Mouse (Mus musculus): ENCODE measurements around the gene Cntnap1.

Gene Cntnap1

GRCm38 (mm10) chr11:101199555-101199954 is 29.2 kb downstream of the Cntnap1 start:
- in situ Hi-C loops (cut with MboI, MseI), result loop anchor here in 1 of 2 experiments (10.0 kb wide), 1 partner anchor 825 kb away; the partner anchor contains the start of gene Mpp3

DNA sequence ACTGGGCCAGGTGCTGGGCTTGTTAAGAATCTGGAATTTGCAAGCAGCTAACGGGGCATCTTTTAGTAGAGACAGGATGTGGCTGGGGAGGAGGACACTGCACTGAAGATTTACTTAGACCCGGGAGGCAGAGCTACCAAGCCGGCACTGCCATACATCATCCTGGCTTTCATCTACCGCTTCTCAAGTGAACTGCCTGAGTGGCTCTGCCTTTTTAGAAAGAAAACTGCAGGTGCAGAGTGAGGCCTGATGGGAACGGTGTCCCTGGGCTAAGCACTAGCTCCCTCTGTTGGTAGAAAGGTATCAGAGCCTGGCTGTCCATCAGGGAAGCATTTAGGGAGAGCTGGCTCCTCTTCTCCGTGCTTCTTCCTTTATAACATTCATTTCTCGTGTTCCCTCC is 30.7 kb downstream of the Cntnap1 start:
- in situ Hi-C loops (cut with MboI, MseI), result no loop called here

DNA sequence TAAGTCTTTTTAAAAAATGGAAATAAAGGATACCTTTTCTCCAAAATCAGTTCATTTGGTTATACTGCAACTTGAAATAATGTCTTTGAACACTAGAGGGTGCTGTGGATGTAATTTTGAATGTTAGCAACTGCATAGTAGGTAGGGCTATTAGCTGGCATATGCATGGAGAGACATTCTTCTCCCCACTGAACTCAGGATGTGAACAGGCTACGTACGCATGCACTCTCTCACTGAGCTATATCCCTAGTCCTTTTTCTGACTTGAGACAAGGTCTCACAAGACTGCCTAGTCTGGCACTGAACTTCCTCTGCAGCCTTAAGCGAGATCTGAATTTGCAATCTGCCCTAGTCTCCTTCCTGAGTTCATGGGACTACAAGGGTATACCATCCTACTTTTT is 41.6 kb downstream of the Cntnap1 start:
- in situ Hi-C loops (cut with MboI, MseI), result loop anchor here in 1 of 2 experiments (5.0 kb wide), 1 partner anchor 35 kb away; the partner anchor contains the start of gene Ramp2

GRCm38 (mm10) chr11:101216936-101217335 is 46.6 kb downstream of the Cntnap1 start:
- in situ Hi-C loops (cut with MboI, MseI), result no loop called here

GRCm38 (mm10) chr11:101218436-101219055 is 48.2 kb downstream of the Cntnap1 start:
- in situ Hi-C loops (cut with MboI, MseI), result no loop called here

- in situ Hi-C loops (cut with MboI, MseI), result no loop called here
These were observed 50.5 kb downstream of the Cntnap1 start for GRCm38 (mm10) chr11:101220853-101221252.

DNA sequence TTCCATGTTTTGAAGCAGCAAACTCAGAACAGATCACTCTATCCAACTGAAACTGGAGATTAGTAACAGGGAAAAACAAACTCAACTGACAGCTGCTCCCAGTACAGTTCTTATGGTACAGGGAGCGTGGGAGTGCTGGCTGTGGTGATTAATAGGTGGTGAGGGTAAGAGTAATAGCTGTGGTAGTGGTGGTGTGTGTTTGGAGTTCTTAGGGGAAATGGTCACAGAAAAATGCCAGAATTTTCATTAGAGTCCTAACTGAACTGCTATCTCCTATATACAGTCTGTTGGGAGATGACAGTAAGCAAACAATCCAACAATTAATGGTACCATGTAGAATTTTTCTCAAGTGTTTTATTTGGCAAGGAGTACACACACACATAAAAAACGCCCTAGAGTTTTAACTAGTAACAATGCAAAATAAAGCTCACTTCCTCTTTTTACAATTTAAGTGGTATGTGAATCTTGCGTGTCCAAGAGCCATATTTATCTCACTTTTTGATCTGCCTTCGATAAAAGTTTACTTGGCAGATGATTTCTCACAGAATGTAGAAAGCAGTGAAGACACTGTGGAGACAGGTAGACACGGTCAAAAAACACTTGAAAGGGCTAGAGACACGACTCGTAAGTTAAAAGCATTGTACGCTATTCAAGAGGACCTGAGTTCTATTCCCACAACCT is 51.1 kb downstream of the Cntnap1 start:
- in situ Hi-C loops (cut with MboI, MseI), result no loop called here

GRCm38 (mm10) chr11:101224337-101224736 is 54.0 kb downstream of the Cntnap1 start:
- in situ Hi-C loops (cut with MboI, MseI), result no loop called here

DNA sequence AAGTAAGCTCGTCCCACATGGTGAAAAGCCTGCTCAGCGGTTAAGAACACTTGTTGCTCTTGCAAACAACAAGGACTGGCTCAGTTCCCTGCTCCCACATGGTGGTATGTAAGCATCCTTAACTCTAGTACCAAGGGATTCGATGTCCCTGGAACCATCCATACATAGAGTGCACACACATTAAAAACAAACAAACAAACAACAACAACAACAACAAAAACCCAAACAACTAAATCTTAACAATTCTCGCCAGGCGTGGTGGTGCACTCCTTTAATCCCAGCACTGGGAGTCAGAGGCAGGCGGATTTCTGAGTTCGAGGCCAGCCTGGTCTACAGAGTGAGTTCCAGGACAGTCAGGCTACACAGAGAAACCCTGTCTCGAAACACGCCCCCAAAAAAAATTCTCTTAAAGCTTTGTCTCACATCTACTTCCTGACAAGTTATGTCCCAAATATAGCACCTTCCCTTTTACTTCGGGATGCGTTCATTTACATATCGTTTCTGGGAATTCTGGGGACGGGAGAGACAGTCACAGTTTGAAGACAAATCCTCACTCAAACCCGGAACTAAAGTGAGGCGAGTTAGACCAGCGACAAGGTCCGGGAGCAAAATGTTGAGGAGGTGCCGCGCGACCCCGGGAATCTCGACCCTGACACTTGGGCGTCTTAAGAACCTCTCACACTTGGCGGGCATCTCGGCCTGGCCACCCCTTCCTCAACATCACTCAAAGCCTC is 55.2 kb downstream of the Cntnap1 start:
- in situ Hi-C loops (cut with MboI, MseI), result no loop called here

DNA sequence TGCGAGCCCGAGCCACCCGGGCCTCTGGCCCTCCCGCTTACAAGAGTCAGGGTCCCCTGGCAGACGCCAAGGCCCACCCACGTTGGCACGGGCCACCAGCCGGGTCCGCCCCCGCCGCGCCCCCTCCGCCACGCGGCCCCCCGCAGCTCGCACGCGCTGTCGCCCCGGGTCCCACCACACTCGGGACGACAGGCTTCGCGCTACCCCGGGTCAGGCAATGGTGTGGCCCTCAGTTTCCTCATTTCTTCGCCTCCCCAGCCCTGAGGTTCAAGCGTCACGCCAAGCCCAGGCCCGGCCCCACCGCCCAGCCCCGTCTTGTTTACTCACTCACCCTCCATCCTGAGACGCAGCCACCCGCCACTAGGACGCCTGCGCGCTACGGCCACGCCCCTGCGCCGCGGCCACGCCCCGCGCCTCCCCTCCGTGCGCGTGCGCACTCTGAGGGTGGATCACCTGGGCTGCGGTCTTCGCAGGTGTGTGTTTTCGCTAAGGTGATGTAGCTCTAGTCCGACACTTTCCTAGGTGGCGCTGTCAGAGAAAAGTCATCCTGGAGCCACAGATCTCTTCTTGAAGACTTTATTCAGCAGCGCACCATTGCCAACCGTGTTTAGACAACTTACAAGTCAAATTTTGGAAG is 55.9 kb downstream of the Cntnap1 start, which contains the start of gene Ezh1:
Gene Ezh1, minus strand, starts transcription at position 399 of the 637 bp plus-strand sequence.
- in situ Hi-C loops (cut with MboI, MseI), result no loop called here

GRCm38 (mm10) chr11:101229361-101229900 is 59.1 kb downstream of the Cntnap1 start:
- in situ Hi-C loops (cut with MboI, MseI), result no loop called here

DNA sequence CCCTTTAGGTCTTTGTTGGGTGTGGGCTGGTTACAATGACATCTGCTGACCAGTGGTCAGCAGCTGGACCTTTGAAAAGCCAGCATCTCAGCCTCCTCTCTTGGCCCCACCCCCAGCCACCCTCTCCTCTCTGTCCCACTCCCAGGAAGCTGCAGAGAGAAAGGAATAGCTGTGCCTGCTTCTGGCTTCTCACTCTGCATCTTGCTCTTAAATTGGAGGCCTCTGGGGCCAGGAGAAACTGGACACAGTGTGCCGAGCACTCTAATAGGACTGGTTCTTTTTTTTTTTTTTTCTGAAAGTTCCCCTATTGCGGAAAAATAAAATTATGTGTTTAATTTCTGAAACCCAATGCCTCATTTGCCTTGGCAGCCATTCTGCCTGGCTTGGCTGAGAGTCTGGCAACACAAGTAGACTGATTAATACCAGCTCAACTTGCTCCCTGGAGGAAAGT is 59.8 kb downstream of the Cntnap1 start:
- in situ Hi-C loops (cut with MboI, MseI), result no loop called here

DNA sequence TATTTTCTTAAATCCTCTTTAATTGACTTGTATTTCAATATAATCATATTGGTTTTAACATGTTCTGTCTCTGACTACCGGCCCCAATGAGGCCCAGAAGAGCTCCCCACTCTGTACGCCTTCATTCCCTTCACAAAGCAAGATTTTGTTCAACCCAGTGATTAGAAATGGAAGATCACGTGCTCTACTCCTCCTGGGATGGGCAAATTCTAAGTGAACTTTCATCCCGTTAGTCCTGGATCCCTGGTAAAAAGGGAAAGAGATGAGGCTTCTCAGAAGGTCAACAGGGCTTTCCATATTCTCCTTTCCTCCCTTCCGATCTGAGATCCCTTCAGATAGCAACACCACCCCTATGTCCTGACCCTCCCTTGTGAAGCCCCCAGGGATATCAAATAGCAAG is 60.2 kb downstream of the Cntnap1 start:
- in situ Hi-C loops (cut with MboI, MseI), result no loop called here

DNA sequence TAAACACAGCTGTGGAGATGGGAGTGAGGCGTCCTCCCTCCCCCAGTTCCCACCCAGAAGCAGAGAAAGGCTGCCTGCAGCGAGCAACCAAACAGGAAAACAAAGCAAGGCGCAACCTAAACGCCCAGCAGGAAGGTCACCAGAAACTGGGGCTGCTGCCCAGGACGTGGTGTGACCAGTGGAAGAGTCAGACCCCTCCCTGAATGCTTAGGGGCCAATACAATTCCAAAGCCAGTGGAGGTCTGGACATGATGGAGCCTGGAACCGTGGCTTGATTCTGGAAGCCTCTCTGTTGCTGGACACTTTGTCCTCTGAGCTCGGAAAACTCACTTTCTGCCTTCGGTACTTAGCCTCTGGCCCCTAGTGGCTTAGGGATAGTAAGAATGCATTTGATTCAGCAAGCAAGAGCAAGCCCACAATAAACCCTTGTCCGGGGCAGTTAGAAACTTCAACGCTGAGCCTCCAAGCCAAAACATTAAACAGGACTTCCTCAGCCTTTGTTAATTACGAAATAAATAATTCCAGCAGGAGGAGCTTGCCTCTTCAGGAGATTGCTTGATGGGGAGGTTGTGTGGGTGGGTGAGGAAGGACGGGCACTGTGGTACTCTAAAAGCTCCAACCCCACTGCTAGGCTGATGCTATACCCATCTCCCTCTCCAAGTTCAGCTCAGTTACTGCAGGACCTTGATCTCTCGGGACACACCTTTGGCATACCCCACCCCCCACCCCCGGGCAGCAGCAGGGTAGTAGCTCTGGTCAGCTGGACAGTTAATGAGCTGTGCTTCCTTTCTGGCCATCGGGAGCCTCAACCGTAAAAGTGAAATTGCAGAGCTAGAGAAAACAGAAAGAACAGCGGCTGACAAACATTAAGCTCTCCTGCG is 60.9 kb downstream of the Cntnap1 start:
- in situ Hi-C loops (cut with MboI, MseI), result no loop called here

DNA sequence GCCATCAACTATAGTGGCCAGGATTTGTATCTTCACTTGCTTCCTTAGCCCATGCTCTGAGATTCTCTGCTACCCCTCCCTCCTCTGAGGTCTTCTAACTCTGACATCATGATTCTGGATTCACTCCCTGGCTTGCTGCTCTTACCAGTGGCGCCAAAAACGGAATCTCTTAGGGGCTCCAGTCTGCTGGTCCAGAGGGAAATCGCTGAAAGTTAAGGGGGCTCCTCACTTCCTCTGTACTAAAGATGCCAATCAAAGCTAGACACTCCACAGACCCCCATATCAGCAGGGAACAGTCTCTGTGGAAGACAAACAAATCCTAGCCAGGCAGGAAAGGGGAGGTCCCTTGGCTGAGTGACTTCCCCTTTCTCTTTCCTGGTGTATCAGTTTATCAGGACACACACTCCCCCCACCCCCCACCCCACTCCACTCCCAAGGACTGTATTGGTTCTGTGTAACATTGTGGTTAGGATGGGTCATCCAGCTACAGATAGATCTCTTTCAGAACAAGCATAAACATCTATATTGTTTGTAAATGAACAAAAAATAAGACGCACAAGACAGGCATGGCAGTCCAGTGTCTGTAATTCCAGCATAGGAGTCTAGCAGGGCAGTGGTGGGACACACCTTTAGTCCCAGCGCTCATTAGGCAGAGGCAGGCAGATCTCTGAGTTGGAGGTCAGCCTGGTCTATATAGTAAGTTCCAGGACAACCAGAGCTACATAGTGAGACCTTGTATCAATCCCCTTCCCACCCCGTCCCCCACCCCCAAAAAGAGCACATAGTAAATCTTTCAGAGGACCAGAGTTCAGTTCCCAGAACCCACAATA is 61.9 kb downstream of the Cntnap1 start:
- in situ Hi-C loops (cut with MboI, MseI), result no loop called here

- in situ Hi-C loops (cut with MboI, MseI), result no loop called here
These were observed 62.9 kb downstream of the Cntnap1 start for GRCm38 (mm10) chr11:101233240-101233639.

GRCm38 (mm10) chr11:101234124-101234523 is 63.8 kb downstream of the Cntnap1 start:
- in situ Hi-C loops (cut with MboI, MseI), result no loop called here

DNA sequence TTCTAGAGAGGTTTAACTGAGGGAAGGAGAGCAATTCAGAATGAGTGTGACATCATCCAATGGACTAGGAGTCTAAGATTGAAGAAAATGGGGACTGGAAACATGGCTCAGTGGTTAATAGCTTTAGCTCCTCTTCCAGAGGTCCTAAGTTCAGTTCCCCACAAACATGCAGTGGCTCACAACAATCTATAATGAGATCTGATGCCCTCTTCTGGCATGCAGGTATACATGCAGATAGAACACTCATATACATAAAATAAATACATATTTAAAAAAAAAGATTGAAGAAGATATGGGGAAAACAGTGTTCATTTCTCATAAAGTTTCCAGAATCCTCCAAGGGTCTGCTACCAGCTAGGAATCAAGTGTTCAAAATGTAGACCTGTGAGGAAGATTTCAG is 65.1 kb downstream of the Cntnap1 start:
- in situ Hi-C loops (cut with MboI, MseI), result no loop called here

DNA sequence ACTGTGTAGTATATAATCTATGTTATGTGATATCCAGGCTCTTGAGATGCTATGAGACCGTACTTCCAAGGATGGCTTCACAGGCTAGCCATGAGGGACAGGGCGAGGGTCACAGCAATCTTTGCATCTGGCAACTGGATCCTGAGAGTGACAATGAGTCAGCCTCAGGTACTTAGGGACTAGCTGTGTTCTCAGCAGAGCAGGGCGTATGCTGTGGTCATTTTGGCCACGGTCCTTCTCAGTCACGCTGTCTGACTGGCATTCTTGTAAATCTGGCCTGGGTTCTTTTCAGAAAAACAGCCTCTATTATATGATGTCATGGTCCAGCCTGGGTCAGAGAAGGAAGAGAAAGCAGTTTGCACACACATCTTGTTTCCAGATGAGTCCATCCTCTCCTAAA is 66.5 kb downstream of the Cntnap1 start:
- in situ Hi-C loops (cut with MboI, MseI), result no loop called here
